Mouse (Mus musculus) adrenal gland, adult 2 months (tissue): ENCODE results near the gene Fbxw9. TPM values are rescaled to one million over a fixed set of nuclear protein-coding genes. Genes with fewer than 3 reads are reported as not detected.

Experiments
- DNase-seq: peaks from one replicate; pipeline ENCODE4 v3.0.0; 2021
- long read RNA-seq: library from polyadenylated mRNA; stranded (forward); transcript quantifications from one replicate; pipeline ENCODE4 v2.0.0, GENCODE M21; 2021
- polyA plus RNA-seq: library from polyadenylated mRNA; depleted of rRNA; stranded (reverse); fragments of >200 nt; gene quantifications from 2 replicates; pipeline ENCODE4 v1.2.3, GENCODE M21; 2012; rRNA removed
- total RNA-seq, 2 experiments: library from RNA; stranded (reverse); gene quantifications; 2 replicates each; pipeline ENCODE4 v1.2.3; 2021

The Fbxw9 gene
- total RNA-seq (10 to 100 TPM; 12.3 to 13.5 TPM), polyA plus RNA-seq (55.8 and 56.2 TPM in 2 replicates)
- long read RNA-seq, transcript Fbxw9-201 (10 exons, 1,907 nt): major isoform, 15 of 20 reads
- long read RNA-seq, partial matches to known transcripts: 1 of 20 reads
- long read RNA-seq, other reads (novel, unspliced or antisense): 3 of 20 reads

GRCm38 (mm10) chr8:85059879-85060616, at the start of gene Fbxw9:
Gene Fbxw9, plus strand, starts transcription at chr8:85060055.
- peak; percentile 91 for DNase-seq

DNA sequence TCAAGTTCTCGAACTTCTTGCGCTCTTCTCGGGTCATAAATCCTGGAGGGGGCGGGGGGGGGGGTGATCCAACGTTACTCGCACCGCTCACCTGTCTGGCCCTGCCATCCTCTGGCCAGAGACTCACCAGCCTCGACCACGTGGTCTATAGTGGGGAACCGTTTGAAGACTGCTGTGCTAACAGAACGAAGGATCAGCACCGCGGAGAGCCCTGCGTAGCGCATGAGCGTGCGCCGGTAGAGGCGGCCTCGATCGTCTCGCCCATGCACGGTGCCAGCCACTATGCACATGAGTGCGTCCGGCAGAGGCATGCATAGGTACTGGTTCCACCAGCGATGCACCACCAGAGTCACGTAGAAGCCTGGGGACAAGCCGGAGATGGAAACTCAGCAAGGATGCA, 48.6 kb upstream of the Fbxw9 start:
- DNase-seq: no peak

GRCm38 (mm10) chr8:85013230-85013840, 46.5 kb upstream of the Fbxw9 start:
- peak; percentile 76 for DNase-seq

- DNase-seq: no peak
These were observed 45.4 kb upstream of the Fbxw9 start, which contains the start of gene Best2 for GRCm38 (mm10) chr8:85014431-85014830. Gene Best2, minus strand, starts transcription at chr8:85014531.

- DNase-seq: no peak
These were observed 43.1 kb upstream of the Fbxw9 start for GRCm38 (mm10) chr8:85016724-85017123.

- no peak for DNase-seq
These were observed 42.6 kb upstream of the Fbxw9 start for GRCm38 (mm10) chr8:85017209-85017608.

GRCm38 (mm10) chr8:85021514-85022055, 38.3 kb upstream of the Fbxw9 start:
- DNase-seq: no peak

GRCm38 (mm10) chr8:85023846-85024245, 36.0 kb upstream of the Fbxw9 start:
- DNase-seq: no peak

- peak; percentile 84 for DNase-seq
These were observed 34.5 kb upstream of the Fbxw9 start, which contains the start of gene Asna1 for GRCm38 (mm10) chr8:85025098-85025932. Gene Asna1, minus strand, starts transcription at chr8:85025281.

DNA sequence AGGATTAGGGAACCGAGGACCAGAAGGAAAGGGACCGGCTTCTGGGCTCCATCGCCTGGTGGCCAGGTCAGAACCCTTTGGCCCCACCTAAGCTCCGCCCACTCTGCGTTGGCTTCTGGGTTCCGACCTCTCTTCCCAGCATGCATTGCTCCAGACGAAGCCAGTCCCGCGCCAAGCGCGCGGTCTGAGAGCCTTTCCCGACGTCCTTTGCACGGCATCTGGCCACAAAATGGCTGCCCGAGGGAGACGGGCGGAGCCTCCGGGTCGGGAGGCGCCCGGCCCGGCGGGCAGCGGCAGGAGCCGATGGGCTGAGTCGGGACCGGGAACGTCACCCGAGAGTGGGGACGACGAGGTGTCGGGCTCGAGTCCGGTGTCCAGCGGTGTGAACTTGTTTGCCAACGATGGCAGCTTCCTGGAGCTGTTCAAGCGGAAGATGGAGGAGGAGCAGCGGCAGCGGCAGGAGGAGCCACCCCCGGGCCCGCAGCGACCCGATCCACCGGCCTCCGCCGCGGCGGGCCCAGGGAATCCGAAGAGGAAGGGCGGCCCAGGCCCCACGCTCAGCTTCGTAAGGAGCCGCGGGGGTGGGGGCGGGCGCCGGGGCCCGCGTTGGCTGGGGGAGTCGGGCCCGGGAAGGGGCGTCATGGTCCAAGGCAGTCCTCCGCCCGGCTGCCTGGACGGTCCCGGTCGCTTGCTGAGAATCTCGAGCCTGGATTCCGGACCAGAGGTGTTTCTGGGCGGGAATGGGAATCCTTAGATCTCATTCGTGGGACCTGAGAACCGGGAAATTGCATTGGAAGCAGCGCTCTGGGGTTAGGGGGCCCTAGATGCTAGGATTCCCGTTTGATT, 33.0 kb upstream of the Fbxw9 start, which contains the start of gene Trir:
Gene Trir, plus strand, starts transcription at position 154 of the 846 bp plus-strand sequence.
- DNase-seq: peak; percentile 98

GRCm38 (mm10) chr8:85027516-85027855, 32.4 kb upstream of the Fbxw9 start:
- DNase-seq: no peak

DNA sequence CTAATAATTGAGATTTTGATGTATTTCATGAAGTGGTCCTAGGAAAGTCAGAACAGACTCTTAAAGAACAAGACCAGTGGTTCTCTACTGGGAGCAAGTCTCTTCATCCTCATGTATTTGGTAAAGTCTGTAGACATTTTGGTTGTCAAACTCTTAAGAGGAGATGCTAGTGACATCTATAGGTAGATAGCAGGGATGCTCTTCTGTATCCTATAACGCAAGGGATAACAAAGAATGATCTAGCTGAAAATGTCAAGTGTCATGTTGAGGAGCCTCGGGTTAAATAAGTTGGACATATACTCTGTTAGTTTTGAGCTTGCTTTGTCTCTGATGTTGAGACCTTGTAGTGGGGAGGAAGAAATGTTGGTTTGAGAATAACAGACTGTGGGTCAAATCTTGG, 31.9 kb upstream of the Fbxw9 start:
- DNase-seq: no peak

DNA sequence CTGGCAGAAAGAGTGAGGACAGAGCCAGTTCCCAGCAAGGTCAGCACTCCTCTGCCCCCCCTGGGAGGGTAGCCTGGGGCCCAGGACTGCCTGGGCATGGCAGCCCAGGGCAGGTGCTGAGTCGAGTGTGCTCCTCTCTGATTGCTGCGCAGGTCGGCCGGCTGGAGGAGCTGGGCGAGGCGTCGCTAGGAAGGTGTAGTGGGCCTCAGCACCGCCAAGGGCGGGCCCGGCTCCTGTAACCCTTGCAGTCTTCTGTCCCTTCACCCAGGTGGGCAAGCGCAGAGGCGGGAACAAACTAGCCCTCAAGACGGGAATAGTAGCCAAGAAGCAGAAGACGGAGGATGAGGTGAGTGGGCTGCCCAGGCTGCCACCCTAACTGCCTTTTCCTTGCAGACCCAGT, 30.6 kb upstream of the Fbxw9 start:
- peak; percentile 34 for DNase-seq

- no peak for DNase-seq
These were observed 27.1 kb upstream of the Fbxw9 start for GRCm38 (mm10) chr8:85032622-85033311.

DNA sequence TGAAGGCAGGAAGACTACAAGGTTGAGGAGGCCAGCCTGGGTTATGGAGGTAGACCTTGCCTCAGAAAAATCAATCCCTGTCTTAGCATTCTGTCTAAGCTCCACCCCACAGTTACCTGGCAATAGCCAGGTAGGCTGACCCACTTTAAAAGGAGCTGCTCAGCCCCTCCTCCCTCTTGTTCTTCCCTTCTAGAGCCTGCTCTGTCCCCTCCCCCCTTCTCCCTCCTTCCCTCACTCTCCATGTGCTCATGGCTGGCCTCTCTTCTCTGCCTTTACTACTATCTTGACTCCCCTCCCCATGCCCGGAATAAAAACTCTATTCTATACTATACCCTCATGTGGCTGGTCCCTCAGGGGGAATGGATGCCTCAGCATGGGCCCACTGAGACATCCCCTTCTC, 26.0 kb upstream of the Fbxw9 start:
- no peak for DNase-seq

GRCm38 (mm10) chr8:85034764-85035163, 25.1 kb upstream of the Fbxw9 start:
- DNase-seq: peak; percentile 73

DNA sequence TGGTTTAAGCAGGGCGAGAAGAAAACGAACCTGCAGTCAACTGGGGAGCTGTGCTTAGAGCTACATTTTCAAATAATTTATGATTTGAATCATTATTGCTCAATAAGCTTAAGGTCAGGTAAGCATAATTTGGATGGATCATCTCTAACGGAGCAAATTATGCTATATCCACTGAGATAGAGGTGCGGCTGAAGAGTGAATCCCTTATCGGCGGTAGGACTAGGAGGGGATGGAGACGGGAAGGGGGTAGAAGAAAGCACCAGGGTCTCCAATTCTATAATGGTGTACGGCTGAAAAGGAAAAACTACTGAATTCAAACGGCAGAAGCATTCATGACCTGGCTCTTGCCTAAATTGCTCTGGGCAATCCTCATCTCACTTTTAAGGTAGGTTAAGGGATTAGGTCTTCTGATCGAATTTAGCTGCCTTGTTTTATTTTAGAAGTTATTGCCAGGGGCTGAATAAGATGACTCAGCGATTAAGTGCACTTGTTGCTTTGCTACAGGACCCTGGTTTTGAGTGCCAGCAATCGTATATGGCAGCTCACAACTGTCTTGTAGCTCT, 24.6 kb upstream of the Fbxw9 start:
- DNase-seq: peak; percentile 28

- peak; percentile 57 for DNase-seq
These were observed 24.0 kb upstream of the Fbxw9 start for GRCm38 (mm10) chr8:85035728-85036310.

DNA sequence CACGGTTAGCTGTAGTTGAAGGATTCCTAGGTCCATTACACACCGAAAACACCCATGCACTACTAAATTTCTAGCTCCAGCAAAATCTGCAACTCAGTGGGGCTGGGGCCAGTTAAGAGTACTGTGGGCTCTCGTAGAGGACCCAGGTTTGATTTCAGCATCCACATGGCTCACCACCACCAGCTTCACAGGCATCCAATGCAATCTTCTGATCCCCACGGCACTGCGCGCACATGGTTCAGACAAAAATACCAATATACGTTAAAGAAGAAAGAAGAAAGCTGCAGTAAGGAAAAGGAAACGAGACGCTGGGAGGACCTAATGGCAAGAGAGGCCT, 23.5 kb upstream of the Fbxw9 start:
- DNase-seq: no peak
